Mouse (Mus musculus) layer of hippocampus, postnatal 14 days (tissue): ENCODE measurements at regions not wholly inside any gene's neighbourhood (a gene's known extent, or its start where the extent isn't known, plus 50 kb on each side); places are given as distances from the start of the nearest gene placed in this dataset.

Experiments
- DNase-seq, 2 experiments: peaks; one replicate each; pipeline ENCODE4 v3.0.0; 2021 to 2022; ENCODE audit warnings: low spot score in 2 of 2, mixed read lengths in 1 of 2

GRCm38 (mm10) chr8:35877581-35877980 is 112.0 kb downstream of the Gm19410 start:
- DNase-seq = no peak

DNA sequence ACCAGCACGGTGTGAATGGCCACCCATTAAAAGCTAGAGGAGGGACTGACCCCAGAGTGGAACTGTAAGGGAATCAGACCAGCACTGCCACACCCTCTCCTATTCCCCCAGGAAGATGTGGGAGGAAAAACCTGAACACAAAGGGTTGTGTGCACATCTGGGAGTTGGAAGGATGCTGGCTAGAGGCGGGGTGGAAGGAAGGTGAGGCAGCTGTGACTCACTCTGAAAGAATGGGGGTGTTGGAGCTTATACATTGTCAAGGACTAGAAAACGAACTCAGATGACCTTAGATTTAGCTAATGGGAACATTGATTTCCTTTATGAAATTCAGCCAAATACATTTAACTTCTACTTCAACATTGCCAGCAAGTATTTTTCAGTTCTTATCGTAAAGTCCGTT is 116.2 kb downstream of the Gm19410 start:
- DNase-seq = no peak

GRCm38 (mm10) chr8:35882638-35883455 is 117.3 kb downstream of the Gm19410 start:
- peak in 1 of 2 experiments; percentile 34 for DNase-seq

- DNase-seq = no peak
Measured at GRCm38 (mm10) chr8:35883456-35883780, 117.8 kb downstream of the Gm19410 start.

DNA sequence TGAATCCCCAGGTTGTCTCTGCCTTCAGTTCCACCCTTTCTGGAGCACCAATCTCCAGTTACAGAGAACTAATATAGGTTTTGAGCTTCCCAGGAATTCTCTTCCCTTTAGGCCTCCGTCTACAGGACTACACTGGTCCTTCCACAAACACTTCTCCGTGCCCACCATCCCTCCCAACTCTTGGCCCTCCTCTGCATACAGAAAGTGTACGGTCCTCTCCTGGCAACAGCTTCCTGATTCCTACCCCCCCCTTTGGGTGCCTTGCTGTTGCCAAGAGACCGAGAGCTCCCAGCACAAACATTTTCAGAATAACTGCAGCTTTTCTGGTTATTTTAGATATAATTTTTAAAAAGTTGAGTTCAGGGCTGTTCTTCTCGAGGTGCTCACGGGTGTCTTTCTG is 119.0 kb downstream of the Gm19410 start:
- no peak for DNase-seq

DNA sequence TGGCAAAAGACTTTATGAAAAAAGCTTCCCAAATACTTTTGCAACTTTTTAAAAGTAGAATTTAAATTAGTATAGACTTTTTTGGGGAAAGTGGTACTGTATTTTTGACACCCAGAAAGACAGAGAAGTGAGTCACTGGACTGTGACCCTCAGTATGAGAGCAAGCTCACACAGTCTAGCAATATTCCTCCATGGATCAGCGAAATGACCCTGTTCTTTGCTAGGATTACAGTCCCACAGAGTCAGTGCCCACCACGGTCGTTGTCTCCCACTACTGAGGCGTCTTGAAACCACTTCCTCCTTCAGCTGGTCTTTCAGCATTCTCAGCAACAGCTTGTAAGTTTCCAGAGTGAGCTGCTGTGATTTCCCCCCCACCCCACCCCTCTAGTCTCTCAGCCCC is 124.5 kb downstream of the Gm19410 start:
- no peak for DNase-seq

DNA sequence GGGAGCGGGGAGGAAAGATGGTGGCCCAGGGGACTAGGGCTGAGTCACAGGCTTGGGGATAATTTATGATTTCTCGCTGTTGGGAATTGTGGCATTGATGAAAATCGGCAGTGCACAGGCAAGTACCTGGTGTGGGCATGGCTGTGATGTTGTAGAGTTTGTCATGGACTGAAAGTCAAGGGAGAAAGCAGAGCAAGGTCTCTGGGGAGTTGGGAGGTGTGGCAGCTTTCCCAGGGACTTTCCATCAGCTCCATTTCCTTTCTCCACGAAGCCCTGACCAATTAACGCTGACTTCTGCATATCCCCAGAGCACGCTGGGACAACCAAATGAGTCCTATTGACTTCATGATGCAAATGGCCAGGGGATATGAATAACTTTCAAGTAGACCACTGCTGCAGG is 126.2 kb downstream of the Gm19410 start:
- no peak for DNase-seq

GRCm38 (mm10) chr8:35898493-35898892 is 132.9 kb downstream of the Gm19410 start:
- no peak for DNase-seq

DNA sequence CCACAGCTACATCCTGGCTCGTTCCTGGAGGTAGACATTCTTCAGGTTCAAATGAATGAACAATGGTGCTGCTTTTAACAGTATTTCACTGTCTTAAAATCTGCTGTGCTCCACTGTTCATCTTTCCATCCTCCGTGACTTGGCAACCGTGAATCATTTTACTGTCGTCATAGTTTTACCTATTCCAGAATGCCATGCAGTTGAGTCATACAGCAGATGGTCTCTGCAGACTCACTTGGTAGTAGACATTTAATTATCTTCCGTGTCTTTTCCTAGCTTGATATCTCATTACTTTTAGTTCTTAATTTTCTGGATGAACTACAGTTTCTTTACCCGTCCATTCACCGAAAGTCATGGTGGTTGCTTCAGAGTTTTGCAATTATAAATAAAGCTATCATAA is 135.9 kb downstream of the Gm19410 start:
- no peak for DNase-seq

DNA sequence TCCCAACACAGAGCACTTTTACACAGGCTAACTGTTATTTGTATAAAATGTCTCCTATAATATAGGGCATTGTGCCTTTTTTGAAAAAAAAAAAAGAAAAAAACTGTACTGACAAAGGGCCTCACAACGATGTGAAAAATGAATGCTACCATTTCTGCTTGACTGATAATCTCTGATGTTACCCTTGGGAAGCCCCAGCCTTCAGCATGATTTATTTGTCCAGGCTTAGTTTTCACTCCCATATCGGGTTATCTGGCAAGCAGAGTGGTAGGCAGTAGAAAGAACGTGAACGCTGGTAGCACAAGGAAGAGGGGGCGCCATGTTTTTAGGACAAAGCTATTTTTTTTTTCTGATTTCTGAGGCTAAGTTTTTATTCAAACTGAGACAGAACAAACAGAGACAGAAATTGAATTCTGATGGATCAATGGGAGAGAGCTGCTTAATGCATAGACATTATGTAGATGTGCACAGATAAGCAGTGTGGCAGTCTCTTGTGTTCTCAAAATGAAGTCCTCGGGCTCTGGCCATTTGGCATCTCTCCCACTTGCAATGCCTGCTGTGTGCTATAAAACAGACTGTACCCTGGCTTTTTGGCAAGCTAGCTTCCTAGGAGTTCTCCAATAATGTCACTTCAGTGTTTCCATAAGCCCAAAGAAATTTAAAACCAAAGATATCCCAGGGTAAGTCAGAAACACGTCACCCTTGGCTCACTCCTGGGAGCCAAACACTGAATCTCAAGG is 139.3 kb downstream of the Gm19410 start:
- DNase-seq = no peak

DNA sequence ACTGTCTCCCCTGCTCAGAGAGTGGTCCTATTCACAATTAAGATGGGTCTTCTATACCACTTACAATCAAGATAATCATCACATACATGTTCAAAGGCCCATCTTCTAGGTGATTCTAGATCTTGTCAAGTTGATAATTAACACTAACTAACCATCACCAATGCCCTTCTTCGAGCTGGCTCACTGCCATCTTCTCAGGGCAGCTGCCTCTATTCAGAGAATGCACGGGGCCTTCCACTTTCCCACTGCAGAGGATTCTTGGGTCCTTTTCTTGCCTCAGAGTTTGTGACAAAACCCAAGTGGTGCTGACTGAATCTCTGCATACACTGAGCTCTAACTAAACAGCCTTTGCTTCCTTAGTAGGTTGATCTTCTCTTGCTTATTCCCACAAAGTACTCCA is 142.4 kb downstream of the Gm19410 start:
- no peak for DNase-seq

GRCm38 (mm10) chr8:35912264-35912663 is 146.7 kb downstream of the Gm19410 start:
- no peak for DNase-seq

GRCm38 (mm10) chr8:35915878-35916518 is 150.4 kb downstream of the Gm19410 start:
- DNase-seq = no peak

DNA sequence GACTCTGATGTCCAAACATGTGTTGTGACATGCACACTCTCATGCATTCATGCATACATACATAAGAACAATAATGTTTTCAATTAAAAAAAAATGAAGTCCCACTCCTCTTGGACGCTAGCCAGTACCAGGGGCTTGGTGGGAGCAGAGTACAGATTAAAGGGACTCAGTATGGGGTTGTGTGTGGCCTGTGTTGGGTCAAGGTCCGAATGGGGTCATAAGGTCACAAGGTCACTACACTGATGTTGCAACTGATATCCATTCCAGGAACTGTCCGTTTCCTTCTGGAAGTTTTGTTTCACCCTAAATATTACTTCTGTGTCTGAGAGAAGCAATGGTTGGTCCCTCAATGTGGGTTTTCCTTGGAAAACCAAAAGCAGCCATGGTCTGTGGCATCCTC is 152.0 kb downstream of the Gm19410 start:
- DNase-seq = no peak

DNA sequence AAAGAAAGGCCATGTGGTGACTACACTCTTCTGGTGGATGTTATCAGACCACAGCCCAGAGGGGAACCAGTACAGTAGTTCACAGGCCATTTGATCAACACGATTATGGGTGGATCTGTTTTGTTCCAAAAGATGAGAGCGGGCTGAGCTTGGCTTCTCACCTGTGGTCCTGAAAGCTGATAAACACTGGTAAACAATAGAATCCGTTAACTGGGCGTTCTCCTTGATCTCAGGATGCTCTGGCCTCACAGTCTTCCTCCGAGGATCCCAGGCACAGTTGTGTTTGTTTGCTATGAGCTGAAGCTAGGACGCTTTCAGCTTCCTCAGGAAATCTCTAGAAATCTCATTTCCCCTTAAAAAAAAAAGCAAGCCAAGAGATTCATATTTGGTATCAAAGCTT is 153.9 kb downstream of the Gm19410 start:
- DNase-seq = no peak

GRCm38 (mm10) chr8:35919859-35920675 is 154.5 kb downstream of the Gm19410 start:
- DNase-seq = no peak

GRCm38 (mm10) chr8:35924026-35924425 is 158.4 kb downstream of the Gm19410 start:
- no peak for DNase-seq

- no peak for DNase-seq
Measured at GRCm38 (mm10) chr8:35927408-35927871, 161.8 kb downstream of the Gm19410 start.

GRCm38 (mm10) chr8:35930291-35930690 is 164.7 kb downstream of the Gm19410 start:
- no peak for DNase-seq

GRCm38 (mm10) chr8:35933186-35934114 is 167.9 kb downstream of the Gm19410 start:
- DNase-seq = peak; percentile 77 to 89
